Mouse (Mus musculus): ENCODE data around the gene Defb43.

Defb43 gene

DNA sequence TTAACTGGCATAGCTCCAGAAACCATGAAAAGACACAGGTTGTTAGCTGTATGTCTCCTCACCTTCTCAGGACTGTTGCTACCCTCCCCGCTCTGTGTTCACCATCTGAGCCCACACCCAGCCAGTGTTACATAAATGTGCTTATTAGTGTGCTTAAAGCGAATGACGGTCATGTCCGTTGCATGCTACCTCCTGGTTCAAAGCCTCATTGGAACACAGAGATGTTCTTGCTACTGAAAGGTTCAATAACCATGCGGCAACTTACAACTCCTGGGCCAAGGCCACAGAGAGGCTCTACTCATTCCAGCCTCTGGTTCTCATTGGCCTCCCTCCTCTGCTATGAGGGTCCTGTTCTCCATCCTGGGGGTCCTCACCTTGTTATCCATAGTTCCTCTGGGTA is at the start of gene Defb43:
Gene Defb43, plus strand, starts transcription at position 301 of the 400 bp plus-strand sequence.
- DNase-seq (ENCODE audit: low read depth, low spot score) = no peak

DNA sequence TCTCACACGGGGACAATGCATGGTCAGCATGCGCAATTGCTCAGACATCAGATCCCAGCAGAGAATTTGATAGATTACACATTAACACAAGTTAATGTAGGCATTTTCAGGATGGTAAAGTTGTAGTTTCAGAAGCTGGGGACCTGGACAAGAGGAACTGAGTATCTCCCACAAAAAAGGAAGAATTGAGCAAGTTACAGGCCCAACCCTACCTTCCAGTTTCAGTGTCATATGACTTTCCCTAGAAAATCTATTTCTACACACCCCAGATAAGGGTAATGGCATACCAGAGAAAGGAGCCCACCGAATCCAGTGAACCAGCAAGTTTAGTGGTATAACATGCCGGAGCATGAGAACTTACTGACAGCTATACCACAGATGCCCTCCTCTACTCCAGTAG is 47.9 kb upstream of the Defb43 start:
- no peak for DNase-seq (ENCODE audit: low read depth, low spot score)

DNA sequence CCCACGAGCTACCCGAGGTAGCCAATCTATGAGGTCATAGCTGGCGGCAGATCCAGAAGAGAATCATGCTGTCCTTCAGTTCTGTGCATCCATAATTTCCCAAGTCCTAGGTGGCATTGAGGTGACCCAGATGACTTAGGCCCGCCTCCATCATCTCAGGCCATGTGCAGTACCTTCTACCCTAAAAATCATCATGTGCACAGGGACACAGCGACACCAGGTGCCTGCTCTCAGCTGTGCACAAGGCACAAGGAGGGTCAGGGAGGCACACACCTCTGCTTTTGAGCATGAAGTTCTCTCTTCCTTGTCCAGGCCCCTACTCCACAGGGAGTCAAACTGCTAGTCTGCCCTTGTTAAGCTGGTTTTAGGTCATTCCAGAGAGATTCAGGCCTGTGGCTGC is 46.2 kb upstream of the Defb43 start:
- no peak for DNase-seq (ENCODE audit: low read depth, low spot score)

DNA sequence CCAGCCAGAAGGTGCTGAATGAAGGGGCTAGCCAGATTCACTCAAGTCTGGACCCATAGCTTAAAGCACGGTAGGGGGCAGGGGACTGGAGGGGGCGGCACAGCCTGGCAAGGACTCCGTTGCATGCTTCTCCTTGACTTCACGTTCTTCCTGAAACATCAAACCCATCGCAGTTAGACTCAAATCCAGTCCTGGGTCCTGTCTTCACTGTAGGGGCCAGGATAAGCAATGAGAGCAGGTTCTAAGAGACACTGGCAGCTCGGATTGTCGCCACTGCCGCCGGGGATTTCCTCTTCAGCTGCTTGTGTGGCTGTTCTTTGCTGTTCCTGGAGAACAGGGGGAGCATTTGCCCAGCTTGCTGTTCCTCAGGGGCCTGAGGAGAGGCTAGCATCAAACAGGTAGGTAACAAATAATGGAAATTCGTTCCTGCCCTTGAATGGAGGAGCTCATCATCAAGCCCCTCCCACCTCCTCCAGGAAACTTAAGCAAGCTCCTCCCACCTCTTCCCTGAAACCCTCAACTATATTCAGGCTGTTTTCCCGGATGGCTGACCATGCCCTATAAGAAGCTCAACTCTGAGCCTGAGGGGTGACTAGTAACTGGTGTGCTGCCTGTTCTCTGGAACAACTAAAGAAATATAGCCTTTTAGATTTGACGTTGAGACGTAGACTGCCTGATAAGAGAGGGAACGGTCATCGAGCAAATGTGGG is 45.6 kb upstream of the Defb43 start:
- no peak for DNase-seq (ENCODE audit: low read depth, low spot score)

DNA sequence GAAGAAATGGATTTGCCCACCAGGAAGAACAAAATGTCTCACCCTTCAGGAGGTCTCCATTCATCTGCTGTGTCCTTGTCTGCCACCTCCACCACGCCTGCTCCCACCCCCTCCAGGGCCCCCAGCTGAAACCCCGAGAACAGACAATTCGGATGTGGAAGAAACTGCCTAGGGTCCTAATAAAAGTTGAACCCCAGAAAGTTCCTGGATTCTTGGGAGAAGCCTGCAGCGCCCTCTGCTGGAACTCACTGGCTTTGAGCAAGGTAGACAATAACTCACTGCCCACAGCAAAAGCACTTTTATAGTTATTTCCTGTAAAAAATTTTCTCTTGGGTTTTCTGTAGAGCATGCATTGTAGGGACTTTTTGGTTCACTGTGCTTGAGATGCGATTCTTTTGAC is 36.5 kb upstream of the Defb43 start:
- no peak for DNase-seq (ENCODE audit: low read depth, low spot score)

DNA sequence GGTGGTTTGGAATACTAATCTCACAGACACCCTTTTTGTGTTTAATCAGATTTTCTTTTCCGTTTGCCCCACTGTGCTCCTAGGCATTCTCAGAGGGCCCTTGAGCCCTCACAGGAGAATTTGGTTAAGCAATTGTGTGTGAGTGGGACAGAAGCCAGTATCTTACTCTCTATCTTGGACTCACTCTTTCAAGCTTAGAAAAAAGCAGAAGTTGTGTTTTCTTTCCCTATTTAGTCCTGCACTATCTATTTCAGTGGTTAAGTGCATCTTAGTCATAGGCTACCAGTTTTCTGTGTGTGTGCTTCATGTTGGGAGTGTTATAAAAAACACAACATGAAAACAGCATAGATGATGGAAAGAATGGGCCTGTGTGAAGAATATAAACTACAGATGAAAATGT is 31.8 kb upstream of the Defb43 start:
- DNase-seq (ENCODE audit: low read depth, low spot score) = no peak

DNA sequence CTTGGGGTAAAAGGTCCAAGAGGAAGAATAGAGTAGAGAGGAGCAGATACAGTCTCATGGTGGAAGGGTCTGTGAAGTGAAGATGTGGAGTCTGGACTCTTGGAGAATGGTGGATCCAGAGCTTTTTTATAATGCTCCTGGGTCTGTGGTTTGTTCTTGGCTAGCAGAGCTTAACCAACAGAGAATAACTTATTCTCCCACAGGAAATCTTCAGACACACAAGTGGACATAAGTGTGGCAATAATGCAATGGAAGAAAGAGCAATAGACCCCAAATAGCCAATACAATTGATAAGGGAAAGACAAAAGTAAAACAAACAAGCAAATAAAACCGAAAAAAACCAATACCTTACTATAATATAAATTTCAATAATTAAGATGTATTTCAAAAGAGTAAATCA is 27.2 kb upstream of the Defb43 start, which contains the start of gene Defb48:
Gene Defb48, minus strand, starts transcription at position 101 of the 400 bp plus-strand sequence.
- no peak for DNase-seq (ENCODE audit: low read depth, low spot score)

DNA sequence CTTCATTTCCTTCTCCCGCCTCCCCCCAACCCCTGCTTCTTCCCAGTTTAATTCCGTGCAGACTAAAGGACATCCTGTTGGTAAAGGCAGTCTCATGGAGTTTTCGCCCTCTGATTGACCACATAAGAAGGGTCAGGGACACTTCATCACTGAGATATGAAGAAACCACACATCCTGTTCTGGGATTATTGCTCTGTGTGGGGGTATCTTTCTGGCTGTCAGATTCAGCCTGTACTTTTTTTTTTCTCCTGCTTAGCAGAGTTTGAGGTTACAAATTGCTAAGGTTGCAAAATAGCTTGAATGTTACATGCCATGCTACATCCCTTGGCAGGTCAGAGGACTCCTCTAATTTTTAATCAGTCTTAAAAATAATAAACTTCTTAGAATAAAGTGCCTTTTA is 20.3 kb upstream of the Defb43 start:
- no peak for DNase-seq (ENCODE audit: low read depth, low spot score)

DNA sequence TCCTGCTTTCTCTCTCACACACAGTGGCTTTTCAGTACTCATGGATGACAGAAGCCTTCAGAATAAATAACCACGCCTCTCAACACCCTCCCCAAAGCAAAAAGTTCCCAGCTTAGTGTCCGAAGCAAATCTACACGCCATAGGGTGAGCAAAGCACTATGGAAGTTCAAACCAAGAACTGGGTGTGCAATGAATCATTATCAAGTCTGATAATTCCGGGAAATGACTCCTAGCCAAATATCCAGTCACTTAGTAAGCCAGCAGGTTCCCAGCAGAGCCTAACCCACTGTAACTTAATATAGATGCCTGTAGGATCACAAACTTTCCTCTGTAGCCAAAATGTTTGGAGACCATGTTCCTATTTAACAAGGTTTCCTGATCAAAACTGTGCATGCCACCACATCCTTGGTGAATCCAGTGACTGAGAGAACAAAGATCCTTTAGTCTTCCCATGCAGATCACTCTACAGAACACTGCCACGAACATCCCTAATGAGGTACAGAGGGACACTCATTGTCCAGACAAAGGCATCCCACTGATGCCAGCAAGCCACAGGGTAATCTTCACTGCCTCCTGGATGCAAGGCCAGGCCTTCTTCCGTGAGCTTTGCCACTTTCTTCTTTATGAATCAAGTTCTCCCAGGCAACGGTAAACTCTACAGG is 19.6 kb upstream of the Defb43 start:
- DNase-seq (ENCODE audit: low read depth, low spot score) = no peak

DNA sequence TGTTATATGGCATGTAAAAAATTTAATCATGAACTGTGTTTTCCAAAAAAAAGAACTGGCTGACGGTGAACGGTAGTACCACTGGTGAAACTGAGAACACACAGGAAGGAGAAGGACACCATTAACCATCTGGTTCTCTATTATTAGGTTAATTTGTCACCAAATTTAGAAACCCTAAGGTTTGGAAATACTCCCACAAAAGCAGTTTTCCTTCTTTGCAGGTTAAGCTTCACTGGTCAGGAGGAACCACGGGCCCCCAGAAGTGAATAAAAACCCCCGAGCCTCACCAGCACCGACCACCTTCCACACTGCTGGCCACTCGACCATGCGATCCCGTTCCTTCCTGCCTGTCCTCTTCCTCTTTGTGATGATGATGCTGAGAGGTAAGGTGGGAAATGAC is 13.8 kb upstream of the Defb43 start, which contains the start of gene Defb47:
Gene Defb47, plus strand, starts transcription at position 301 of the 400 bp plus-strand sequence.
- DNase-seq (ENCODE audit: low read depth, low spot score) = no peak

DNA sequence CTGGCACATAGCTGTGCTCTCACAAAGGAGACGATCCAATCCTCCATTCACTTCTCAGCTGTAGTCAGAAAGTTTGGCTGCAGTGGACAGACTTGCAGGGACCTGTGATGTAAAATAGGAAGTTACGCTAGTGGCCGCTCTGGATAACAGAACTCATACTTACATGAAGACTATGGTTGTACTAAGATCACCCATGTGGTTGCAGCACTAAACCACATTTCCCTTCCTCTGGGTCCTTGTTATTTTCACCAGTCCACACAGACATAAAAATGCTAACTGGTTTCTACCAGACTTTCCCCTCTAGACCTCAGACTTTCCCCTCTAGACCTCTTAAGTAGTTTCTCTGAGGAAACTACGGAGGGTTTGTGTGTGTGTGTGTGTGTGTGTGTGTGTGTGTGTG is 12.6 kb upstream of the Defb43 start:
- DNase-seq (ENCODE audit: low read depth, low spot score) = no peak

DNA sequence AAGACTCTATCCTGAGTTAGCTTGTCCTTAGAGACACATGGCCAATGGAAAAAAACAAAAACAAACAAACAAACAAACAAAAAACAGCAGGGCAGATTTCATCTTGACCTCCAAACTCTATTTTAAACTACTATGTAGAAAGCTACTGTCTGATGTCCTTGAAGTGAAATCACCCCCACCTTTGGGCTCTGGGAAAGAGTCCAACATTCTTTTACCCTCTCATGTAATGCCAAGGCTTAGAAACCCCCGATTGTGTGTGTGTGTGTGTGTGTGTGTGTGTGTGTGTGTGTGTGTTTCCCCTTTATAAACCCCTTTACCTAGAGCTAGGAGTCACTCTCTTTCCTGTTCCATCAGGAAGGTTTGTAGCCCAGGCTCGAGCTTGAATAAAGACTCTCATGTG is 9.0 kb upstream of the Defb43 start:
- no peak for DNase-seq (ENCODE audit: low read depth, low spot score)

DNA sequence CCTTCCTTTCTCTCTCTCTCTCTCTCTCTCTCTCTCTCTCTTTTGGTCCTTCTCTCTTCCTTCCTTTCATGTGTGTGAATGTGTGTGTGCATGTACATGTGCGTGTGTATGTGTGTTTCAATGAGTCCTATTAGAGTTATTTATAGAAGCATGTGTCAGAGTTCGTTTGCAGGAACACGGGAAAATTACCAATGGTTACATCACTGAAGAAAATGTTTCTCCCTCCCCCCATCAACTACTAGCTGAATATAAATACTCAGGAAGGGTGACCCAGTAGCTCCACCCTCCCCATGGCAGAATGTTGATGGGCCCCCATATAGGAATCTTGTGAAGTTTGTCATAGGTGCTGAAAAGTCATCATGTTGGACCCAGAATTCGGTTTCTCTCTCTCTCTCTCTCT is 1.5 kb downstream of the Defb43 start:
- DNase-seq (ENCODE audit: low read depth, low spot score) = no peak

DNA sequence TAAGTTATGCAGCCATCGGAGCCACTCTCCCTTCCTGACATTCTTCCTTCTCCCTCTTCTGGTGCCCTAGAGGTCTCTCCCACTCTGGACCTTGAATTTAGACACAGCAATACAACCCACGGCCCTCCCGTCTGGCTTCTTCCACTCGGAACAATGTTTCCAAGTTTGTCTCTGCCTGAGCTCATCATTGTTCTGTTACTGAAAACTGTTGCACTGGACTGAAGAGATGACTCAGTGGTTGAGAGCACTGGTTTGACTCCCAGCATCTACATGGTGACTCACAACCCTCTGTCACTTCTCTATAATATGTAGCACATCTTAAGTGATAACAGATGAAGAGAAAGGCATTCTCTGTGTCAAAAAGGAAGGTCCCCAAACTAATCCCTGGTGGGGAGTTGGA is 3.1 kb downstream of the Defb43 start:
- DNase-seq (ENCODE audit: low read depth, low spot score) = no peak

DNA sequence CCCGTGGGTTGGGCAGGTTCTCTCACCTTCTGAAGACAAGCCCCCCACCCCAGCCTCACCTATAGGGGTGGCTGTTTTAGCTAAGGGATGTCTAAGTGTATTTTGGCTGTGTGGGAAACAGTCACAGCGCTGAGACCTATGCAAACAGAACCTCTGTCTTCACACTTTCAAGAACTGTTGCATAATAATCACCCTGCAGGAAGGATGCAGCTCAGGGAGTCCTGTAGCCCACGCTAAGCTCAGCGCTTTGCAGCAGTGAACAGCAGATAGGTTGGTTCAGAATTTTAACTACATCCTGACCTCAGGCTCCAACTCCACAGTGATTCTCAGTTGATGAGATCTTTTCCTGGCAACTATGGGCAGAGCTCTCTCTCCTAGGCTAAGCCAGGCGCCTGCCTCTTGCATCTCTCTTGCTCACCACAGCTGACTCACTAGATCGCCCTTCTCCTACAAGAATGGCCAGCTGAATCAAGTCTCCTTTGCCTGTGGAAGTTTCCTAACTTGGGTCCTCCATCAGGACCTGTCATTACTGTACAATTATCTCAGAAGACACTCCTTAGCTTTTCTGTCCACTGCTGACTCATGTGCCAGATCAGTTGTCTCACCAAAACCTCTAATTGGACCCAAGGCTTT is 9.1 kb downstream of the Defb43 start:
- no peak for DNase-seq (ENCODE audit: low read depth, low spot score)

DNA sequence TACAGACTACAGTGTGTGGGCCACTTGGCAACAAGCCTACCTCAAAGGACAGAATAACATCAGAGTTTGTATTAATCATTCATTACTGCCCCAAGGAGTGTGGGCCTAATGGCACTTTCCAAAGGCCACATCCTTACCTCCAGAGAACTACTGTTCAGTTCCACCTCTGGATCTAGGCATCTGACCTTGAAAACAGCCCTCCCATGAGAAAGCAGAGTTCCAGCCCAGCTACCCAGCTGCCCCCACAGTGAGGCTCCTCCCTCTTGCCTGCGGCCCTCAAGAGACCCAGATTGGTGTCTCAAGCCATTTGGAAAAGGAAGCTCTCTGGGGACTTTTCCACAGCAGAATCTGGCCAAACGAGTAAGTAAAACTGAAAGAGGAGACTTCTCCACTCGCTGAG is 35.1 kb downstream of the Defb43 start, which contains the start of gene Defb42:
Gene Defb42, plus strand, starts transcription at position 301 of the 400 bp plus-strand sequence.
- no peak for DNase-seq (ENCODE audit: low read depth, low spot score)

DNA sequence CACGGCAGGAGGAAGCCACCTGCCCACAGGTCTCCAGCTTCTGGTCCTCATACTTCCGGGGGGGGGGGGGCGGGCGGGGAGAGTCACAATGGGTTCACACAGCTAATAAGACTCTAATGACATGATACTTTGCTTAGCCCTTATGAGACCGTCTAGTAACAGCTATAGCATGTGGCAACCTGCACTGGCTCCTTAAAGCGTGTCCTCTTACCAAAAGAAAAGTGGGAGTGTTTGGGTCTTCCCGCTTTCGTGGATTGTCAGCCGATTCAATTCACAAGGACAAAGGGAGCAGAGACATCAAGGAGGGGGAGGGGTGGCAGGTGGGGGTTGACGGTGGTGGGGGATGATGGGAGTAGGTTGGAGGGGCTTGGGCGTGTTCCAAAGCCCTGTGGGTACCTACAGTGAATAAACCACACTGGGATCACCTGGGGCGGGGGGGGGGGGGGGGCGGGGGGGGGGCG is 38.4 kb downstream of the Defb43 start, which contains the start of gene Defb30:
Gene Defb30, minus strand, starts transcription at position 51 of the 461 bp plus-strand sequence.
- DNase-seq (ENCODE audit: low read depth, low spot score) = no peak

DNA sequence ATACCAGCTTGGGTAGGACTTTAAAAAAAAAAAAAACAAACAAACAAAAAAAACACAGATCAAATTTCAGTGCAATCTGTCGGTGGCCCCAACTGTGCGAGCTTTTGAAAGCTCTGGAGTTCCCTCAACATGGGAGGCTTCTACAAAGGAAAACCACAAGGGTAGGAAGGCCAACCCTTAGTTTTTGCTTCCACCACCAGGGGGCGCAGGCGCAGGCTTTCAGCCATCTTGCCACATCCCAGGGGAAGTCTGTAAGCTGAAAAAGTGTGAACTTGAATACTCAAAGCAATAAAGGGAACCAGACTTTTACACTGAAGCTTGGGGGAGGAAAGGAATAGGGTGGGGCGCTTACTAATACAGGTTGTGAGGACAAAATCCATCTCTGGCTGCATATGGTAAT is 39.2 kb downstream of the Defb43 start:
- peak; percentile 56 for DNase-seq (ENCODE audit: low read depth, low spot score)

DNA sequence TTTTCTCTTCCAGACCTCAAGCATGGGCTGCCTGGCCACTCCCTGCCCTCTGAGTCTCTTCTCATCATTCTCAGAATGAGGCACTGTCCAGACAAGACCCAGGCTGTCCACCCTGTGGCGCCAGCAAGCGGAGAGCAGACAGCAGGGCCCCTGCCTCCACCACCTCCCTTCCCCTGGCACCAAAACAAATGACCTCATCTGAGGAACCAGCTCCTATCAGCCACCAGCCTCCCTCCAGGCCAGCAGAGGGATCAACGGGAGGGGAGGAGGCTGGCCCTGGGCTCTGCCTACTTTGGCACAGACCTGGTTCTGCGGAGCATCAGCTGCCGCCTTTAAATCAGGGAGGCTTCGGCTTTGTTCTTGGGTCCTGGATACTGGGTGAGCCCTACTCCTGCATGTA is 43.2 kb downstream of the Defb43 start:
- no peak for DNase-seq (ENCODE audit: low read depth, low spot score)

DNA sequence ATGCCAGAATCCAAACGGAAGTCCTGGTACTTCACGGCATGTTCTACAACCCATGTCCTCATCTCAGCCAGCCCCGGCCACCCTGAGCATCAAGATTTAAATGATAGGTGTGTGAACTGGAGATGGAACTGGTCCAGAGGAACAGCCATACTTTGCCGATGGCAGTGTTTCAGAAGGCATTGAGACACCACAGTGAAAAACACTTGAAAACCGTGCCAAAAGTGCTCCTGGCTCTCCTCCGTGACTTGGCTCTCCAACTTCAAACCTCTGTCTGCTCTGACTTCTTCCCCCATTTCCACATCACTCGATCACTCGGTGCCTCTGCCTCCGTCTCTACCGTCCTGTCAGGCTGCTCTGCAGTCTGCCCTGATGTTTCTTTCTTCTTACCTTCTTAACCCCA is 48.8 kb downstream of the Defb43 start:
- DNase-seq (ENCODE audit: low read depth, low spot score) = no peak

DNA sequence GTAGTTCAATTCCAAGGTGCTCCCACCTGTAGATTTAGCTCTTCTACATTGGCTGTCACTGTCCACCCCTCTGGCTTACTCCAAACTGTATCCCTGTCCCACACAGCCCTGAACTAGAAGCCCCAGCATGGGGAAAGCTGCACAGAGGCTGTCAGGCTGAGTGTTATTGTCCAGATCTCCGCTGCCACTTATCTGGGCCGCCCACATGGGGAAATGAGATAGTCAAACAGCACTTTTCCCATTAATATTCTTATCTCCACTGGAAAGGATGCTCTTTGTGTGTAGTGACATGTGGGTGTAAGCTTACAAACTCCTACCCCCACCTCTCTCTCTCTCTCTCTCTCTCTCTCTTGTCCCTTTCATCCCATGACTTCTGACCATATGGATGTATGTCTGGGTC is 50.6 kb downstream of the Defb43 start:
- DNase-seq (ENCODE audit: low read depth, low spot score) = no peak

DNA sequence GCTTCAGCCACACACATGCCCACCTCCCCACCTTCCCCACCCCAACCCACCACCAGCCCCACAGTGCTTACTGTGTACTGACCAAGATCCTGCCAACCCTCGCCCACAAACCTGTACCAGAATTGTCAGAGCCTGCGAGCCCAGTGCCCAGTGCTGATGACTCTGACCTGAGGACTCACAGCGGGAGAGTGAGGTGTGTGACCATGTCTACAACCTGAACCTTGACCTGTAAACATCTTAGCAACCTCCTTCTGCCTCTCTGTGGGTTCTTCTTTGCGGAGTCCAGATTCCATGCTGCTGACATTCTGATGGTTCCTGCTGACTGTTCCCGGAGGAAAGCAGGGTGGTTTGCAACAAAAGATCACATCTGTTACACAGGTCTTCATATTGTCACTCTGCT is 53.8 kb downstream of the Defb43 start:
- no peak for DNase-seq (ENCODE audit: low read depth, low spot score)
